Mouse (Mus musculus) CD8-positive naive resting alpha-beta T cell, adult 2 months (primary cell): Measurements from ENCODE around the gene Olfr748.
"Not testable (repeated sequence)": the region's sequence is repeated elsewhere in the genome, so short reads cannot be mapped to it uniquely, and the experiment has no call there.

Experiments
- DNase-seq, 2 experiments: peaks; one replicate each; pipeline ENCODE4 v3.0.0; 2022; ENCODE audit warnings: low read depth in 2 of 2, low spot score in 2 of 2

Gene Olfr748

GRCm38 (mm10) chr14:50707073-50707472 lies at the start of gene Olfr748:
Olfr748 (plus strand) TSS chr14:50707373.
- DNase-seq: no peak

- DNase-seq: no peak
These were observed 14.1 kb upstream of the Olfr748 start, which contains the start of gene Olfr747 for GRCm38 (mm10) chr14:50693106-50693505. Olfr747 (minus strand) TSS chr14:50693206.

- not testable (repeated sequence) for DNase-seq
These were observed 12.7 kb downstream of the Olfr748 start for GRCm38 (mm10) chr14:50719875-50720274.

GRCm38 (mm10) chr14:50722371-50722770 lies 15.2 kb downstream of the Olfr748 start:
- DNase-seq: not testable (repeated sequence)

GRCm38 (mm10) chr14:50740334-50740733 lies 33.2 kb downstream of the Olfr748 start:
- no peak for DNase-seq

- no peak for DNase-seq
These were observed 34.4 kb downstream of the Olfr748 start for GRCm38 (mm10) chr14:50741584-50741983.

GRCm38 (mm10) chr14:50744994-50745393 lies 37.8 kb downstream of the Olfr748 start, which contains the start of gene Olfr749:
Olfr749 (minus strand) TSS chr14:50745094.
- DNase-seq: no peak

- no peak for DNase-seq
These were observed 51.4 kb downstream of the Olfr748 start for GRCm38 (mm10) chr14:50758416-50759085.
